Mouse (Mus musculus) lung, postnatal 0 days (tissue): ENCODE measurements at regions not wholly inside any gene's neighbourhood (a gene's known extent, or its start where the extent isn't known, plus 50 kb on each side); places are given as distances from the start of the nearest gene placed in this dataset.

ENCODE experiments used
- CTCF ChIP-seq: IDR thresholded peaks from 2 replicates; pipeline ENCODE4 v1.5.1; 2016; ENCODE audit warnings: antibody characterized with exemption, mild to moderate bottlenecking
- EP300 ChIP-seq: IDR thresholded peaks from 2 replicates; pipeline ENCODE4 v1.6.1; 2016; ENCODE audit warnings: antibody characterized with exemption, mild to moderate bottlenecking, control low read depth

DNA sequence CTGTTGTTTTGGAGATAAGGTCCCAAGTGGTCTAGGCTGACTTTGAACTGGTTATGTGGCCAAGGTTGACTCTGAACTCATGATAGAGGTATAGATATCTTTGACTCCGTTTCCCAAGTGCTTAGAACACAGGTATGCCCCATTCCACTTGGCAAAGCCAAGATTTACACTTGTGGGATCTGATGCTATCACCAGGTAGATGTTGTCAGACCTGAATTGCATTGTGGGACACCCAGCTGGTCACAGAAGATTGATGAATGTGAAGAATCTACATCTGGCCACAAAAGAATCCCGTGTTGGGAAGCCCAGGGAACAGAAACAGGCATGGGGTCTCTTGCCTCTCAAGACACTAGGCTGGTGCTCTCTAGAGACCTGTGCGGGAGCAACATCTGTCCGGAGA, 166.4 kb downstream of the Ly86 start:
- no peak for TF ChIP-seq CTCF
- TF ChIP-seq EP300: no peak
